Mouse (Mus musculus) thymus, adult 2 months (tissue): ENCODE measurements around the gene Moap1.

ENCODE experiments used
- CTCF ChIP-seq: fragments of 200-500 bp; IDR thresholded peaks from 2 replicates; pipeline ENCODE4 v1.5.1; 2012; ENCODE audit warnings: mild to moderate bottlenecking, control low read depth, low read length, moderate library complexity, borderline replicate concordance; ENCODE audit not compliant: control insufficient read depth, poor library complexity, insufficient read depth; ENCODE audit errors: extremely low read depth
- POLR2A ChIP-seq: fragments of 200-500 bp; IDR thresholded peaks from 2 replicates; pipeline ENCODE4 v1.6.1; 2012; ENCODE audit warnings: mild to moderate bottlenecking, low read length, control low read depth, moderate library complexity; ENCODE audit not compliant: control insufficient read depth, poor library complexity, insufficient read depth; ENCODE audit errors: extremely low read depth

DNA sequence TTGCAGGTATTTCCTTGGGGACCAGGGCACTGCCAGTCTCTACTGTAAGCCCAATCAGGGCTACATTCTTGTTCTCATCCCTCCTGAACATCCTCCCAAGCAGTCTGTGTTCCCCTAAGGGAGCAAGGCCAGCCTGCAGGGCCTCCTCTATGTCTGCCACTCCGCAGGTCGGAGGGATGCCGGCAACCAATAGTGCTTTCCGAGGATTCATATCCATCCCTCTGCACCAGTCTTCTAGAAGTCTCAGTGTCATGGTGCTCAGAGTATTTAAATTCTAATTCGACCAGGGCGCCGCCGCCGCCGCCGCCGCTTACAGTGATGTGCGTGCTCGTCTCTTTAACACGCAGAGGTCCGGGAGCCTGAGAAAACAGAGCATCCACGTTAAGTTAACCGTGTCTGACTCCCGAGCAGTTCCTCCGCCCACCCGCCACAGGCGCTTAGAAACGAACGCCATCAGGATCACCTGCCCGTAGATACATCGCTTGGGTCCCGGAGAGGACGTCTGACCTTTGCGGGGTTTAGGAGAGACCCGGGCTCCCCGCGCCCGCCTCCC, 349 bp downstream of the Moap1 start:
- TF ChIP-seq POLR2A (no peak), CTCF (no peak)
